Mouse (Mus musculus): ENCODE measurements around the gene Mapk10.

DNA sequence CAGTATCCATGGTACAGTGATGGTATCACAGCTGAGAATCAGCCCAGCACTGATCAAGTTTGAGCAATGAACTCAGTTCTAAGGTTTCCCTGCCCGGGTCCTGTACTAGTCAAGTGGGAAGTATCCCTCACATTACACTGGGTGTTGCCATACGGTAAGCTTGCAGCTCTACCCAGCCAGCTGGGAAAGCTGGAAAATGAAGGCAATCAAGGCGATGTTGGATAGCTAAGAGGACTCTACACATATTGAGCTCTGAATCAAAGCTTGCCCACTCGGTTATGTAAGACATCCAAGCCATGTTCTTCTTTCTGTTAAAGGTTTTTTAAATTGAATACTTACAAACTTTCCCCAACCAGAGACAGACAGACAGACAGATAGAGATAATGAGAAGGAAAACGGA lies 45.0 kb upstream of the Mapk10 start:
- TF ChIP-seq POLR2A (IDR thresholded peaks at IDR 0.05; ENCODE audit: control insufficient read depth, low read depth, low read length) = no peak
- TF ChIP-seq CTCF (IDR thresholded peaks at IDR 0.05; ENCODE audit: control insufficient read depth, insufficient read depth, insufficient replicate concordance, low read depth, low read length) = no peak
